Mouse (Mus musculus) forebrain, embryonic 14.5 days (tissue): ENCODE measurements around the gene Ttc16. TPM values are rescaled to one million over a fixed set of nuclear protein-coding genes. Genes with fewer than 3 reads are reported as not detected.

Experiments used
- ATAC-seq: fragments of 200-750 bp; cut with Nextera tagmentation; 2 replicates; pipeline ENCODE4 v1.8.0; 2017; ENCODE audit warnings: mild to moderate bottlenecking, moderate library complexity
- DNase-seq: peaks from one replicate; pipeline ENCODE4 v3.0.0-alpha.2; 2015; ENCODE audit warnings: low spot score
- H3K27ac ChIP-seq: fragments of 300-500 bp; sonication (generic); 2 replicates; pipeline ENCODE4 v1.5.1; 2014; ENCODE audit warnings: low read depth, mild to moderate bottlenecking, control low read depth, low read length, moderate library complexity
- H3K27me3 ChIP-seq: fragments of 300-500 bp; sonication (generic); replicated peaks from 2 replicates; pipeline ENCODE4 v1.6.1; 2014; ENCODE audit warnings: low read length, control low read depth, mixed read lengths; ENCODE audit not compliant: control insufficient read depth, insufficient read depth
- H3K36me3 ChIP-seq: fragments of 300-500 bp; sonication (generic); 2 replicates; pipeline ENCODE4 v1.6.1; 2014; ENCODE audit warnings: low read length, control low read depth; ENCODE audit not compliant: control insufficient read depth, insufficient read depth
- H3K4me1 ChIP-seq: fragments of 300-500 bp; sonication (generic); 2 replicates; pipeline ENCODE4 v1.6.1; 2014; ENCODE audit warnings: antibody characterized with exemption, low read length, control low read depth; ENCODE audit not compliant: control insufficient read depth, insufficient read depth
- H3K4me2 ChIP-seq: fragments of 300-500 bp; sonication (generic); 2 replicates; pipeline ENCODE4 v1.6.1; 2014; ENCODE audit warnings: mild to moderate bottlenecking, control low read depth, low read length
- H3K4me3 ChIP-seq: fragments of 300-500 bp; sonication (generic); 2 replicates; pipeline ENCODE4 v1.5.1; 2014; ENCODE audit warnings: low read depth, low read length, control low read depth
- H3K9ac ChIP-seq: fragments of 300-500 bp; sonication (generic); 2 replicates; pipeline ENCODE4 v1.6.1; 2014; ENCODE audit warnings: mild to moderate bottlenecking, low read length, control low read depth, moderate library complexity
- H3K9me3 ChIP-seq: fragments of 300-500 bp; sonication (generic); replicated peaks from 2 replicates; pipeline ENCODE4 v1.6.1; 2016; ENCODE audit warnings: low read length, control low read depth, mixed read lengths; ENCODE audit not compliant: control insufficient read depth
- WGBS: fragments of 180-500 bp; shearing (Covaris S2); extraction: QIAGEN DNeasy Blood & Tissue Kit; methylation state at CpG from one replicate; pipeline ENCODE4 v1.1.7; 2014; 5-methylcytosine and 5-hydroxymethylcytosine counted together
- polyA plus RNA-seq: library from polyadenylated mRNA; unstranded; fragments of >200 nt; fragmentation: Nextera tagmentation; extraction: Ambion mirVana; gene quantifications from 2 replicates; pipeline ENCODE4 v1.2.1, GENCODE M21; 2014

Gene Ttc16
- polyA plus RNA-seq, 1 experiment from 2014 or later: 0.27 TPM

DNA sequence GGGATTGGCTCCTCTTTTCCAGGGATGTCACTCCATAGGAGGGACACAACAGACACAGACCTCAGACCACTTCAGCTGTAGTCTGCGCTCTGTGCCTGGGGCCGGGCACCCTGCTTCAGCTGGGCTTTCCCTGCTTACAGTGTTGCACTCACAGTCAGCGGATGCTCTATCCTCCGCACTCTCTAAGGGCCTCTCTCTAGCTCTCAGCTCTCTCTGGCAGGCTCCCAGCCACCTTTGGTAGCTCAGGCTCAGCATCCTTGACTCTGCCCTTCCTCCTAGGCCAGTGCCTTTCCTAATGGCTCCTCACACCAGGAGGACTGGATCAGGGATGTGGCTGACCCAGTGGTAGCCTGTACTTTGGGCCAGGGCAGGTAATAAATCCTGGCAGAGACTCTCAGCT, 43.5 kb downstream of the Ttc16 start:
- Histone ChIP-seq H3K36me3 (no peaks in the 10 kb centered on the region), H3K4me2 (no peak overlapping the region), H3K9me3 (no peaks in the 10 kb centered on the region), H3K4me1 (no peaks in the 10 kb centered on the region), H3K4me3 (no peak overlapping the region), H3K27me3 (no peaks in the 10 kb centered on the region), H3K27ac (no peak overlapping the region), H3K9ac (no peak overlapping the region)
- no peak for DNase-seq
- no peak for ATAC-seq
- 76% methylated on average over 4 of the region's 4 CpGs for WGBS

DNA sequence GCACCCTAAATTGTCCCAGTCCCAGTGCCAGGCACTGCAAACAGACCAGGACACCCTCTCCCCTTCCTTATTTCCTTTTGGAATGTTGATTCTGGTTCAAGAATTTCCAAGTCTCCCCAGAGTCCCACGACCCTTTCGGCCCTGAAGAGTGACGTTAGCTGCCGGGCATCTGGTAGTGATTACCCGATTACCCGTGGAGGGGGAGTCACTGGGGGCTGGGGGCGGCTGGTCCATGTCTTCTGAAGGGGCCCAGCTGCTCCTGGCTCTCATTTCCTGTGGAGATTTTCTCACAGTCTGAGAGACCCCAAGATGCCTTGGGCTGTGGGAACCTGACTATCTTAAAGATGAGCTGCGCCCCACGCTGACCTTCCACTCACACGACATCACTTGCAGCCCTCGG, 44.6 kb downstream of the Ttc16 start:
- Histone ChIP-seq H3K27me3 (no peaks in the 10 kb centered on the region), H3K9me3 (no peaks in the 10 kb centered on the region), H3K36me3 (no peaks in the 10 kb centered on the region), H3K4me2 (no peak overlapping the region), H3K9ac (no peak overlapping the region), H3K4me3 (no peak overlapping the region), H3K4me1 (no peaks in the 10 kb centered on the region), H3K27ac (no peak overlapping the region)
- WGBS: 66% methylated on average over 11 of the region's 11 CpGs
- DNase-seq (no peak), ATAC-seq (no peak)

DNA sequence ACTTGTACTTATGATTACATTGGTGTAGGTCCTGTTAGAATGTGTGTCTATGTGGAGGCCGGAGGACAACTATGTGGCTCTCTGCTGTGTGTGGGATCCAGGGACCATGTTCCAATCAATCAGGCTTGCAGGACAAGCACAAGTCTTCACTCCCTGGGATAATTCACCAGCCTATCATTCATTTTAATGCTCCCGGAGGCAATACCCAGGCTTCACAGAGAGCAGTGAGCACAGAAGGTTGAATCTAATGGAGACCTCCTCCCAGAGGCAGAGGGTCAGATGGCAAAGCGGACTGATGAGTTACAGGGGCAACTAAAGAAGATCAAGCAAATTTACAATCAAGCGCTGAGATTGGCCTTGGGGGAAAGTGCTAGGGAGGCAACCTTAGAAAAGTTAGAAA, 45.9 kb downstream of the Ttc16 start:
- Histone ChIP-seq H3K27ac (no peak overlapping the region), H3K4me2 (no peak overlapping the region), H3K9me3 (no peaks in the 10 kb centered on the region), H3K4me3 (no peak overlapping the region), H3K9ac (no peak overlapping the region), H3K36me3 (no peaks in the 10 kb centered on the region), H3K27me3 (no peaks in the 10 kb centered on the region), H3K4me1 (no peaks in the 10 kb centered on the region)
- WGBS: 83% methylated on average over 4 of the region's 4 CpGs
- ATAC-seq: no peak
- no peak for DNase-seq

DNA sequence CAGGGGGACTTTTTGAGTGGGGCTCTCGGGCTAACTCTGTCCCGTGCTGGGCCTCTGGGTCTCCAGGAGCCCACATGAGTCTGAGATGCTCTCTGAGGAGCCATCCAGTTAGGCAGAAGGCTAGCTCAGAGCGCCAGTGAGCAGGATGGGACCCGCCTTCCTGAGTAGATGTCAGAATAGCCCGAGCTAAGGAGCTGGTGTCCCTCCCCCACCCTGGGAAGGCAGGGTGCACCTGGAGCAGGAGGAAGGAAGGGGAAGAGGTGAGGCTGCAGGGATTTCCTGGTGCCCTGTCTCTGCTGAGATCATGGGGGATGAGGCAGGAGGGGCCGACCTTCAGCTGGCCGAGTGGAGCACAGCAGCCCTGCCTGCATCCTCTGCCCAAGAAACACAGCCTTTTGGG, 47.0 kb downstream of the Ttc16 start:
- no peak overlapping the region for H3K27ac ChIP-seq
- no peaks in the 10 kb centered on the region for H3K4me1 ChIP-seq
- H3K4me3 ChIP-seq: no peak overlapping the region
- 59% methylated on average over 7 of the region's 7 CpGs for WGBS
- no peaks in the 10 kb centered on the region for H3K36me3 ChIP-seq
- ATAC-seq (no peak), DNase-seq (no peak)
- H3K4me2 ChIP-seq: no peak overlapping the region
- no peak overlapping the region for H3K9ac ChIP-seq
- H3K27me3 ChIP-seq: no peaks in the 10 kb centered on the region
- H3K9me3 ChIP-seq: no peaks in the 10 kb centered on the region

DNA sequence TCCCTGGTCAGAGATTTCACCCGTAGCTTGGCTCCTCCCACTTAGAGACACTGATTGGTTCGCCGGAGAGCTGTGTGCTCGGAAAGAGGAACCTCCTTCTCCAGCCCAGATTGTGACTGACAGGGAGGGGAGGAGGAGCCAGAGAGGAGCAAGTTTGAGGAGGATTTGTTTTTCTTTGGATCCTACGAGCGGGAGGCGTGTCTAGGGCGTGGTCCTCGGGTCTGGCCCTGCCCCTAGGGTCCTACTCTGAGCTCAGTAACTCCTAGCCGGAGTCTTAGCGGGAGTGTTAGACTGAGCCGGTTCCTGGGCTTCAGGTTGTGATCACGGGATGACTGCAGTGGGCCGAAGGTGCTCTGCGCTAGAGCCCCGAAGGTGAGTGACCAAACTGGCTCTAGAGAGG, 48.0 kb downstream of the Ttc16 start:
- Histone ChIP-seq H3K4me2 (peak overlapping the region; percentile 44), H3K9me3 (no peaks in the 10 kb centered on the region), H3K36me3 (no peaks in the 10 kb centered on the region), H3K27me3 (no peaks in the 10 kb centered on the region), H3K27ac (no peak overlapping the region), H3K4me1 (no peaks in the 10 kb centered on the region), H3K9ac (peak overlapping the region; percentile 40; the same call in 1 of the 2 replicates), H3K4me3 (peak overlapping the region; percentile 25)
- ATAC-seq (peak; percentile 99), DNase-seq (peak; percentile 97)
- under 1% methylated on average over 16 of the region's 16 CpGs for WGBS

DNA sequence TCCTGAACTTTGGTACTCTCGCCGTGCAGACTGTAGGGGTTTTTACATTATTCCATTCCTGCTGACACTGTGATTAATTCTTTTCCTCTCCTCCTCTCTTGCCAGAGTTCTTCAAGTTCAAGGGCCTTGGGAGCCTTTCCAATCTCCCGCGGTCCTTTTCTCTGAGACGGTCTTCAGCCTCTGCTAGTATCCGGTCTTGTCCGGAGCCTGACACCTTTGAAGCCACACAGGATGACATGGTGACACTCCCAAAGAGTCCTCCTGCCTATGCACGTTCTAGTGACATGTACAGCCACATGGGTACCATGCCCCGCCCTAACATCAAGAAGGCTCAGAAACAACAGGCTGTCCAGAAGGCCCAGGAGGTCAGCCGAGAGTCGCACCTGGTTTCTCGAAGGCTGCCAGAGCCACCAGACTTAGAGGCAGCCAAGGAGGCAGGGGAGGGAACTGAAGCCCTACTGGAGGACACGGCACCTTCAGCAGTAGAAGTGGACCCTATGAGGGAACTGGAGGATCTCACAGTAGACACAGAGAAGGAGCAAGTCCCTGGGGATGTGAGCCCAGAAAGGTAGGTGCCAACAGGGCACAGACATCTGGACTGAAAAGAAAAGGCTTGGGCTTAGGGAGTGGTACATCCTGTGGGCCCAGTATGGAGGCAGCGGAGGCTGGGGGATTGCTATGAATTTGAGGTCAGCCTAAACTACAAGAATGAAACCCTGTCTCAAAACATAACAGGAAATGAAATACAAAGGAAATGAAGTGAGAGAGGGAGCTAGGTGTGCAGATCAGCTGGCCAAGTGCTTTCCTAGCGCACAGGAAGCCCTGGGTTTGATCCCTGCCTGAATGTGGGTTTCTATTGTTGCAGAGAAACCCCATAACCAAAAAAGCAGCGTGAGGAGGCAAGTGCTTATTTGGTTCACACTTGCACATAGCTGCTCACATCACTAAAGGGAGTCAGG, 50.3 kb downstream of the Ttc16 start:
- Histone ChIP-seq H3K27me3 (no peaks in the 10 kb centered on the region), H3K36me3 (no peaks in the 10 kb centered on the region), H3K27ac (no peak overlapping the region), H3K9me3 (no peaks in the 10 kb centered on the region), H3K4me3 (no peak overlapping the region), H3K4me1 (no peaks in the 10 kb centered on the region), H3K9ac (no peak overlapping the region), H3K4me2 (no peak overlapping the region)
- ATAC-seq (no peak), DNase-seq (no peak)
- WGBS: 87% methylated on average over 16 of the region's 16 CpGs

DNA sequence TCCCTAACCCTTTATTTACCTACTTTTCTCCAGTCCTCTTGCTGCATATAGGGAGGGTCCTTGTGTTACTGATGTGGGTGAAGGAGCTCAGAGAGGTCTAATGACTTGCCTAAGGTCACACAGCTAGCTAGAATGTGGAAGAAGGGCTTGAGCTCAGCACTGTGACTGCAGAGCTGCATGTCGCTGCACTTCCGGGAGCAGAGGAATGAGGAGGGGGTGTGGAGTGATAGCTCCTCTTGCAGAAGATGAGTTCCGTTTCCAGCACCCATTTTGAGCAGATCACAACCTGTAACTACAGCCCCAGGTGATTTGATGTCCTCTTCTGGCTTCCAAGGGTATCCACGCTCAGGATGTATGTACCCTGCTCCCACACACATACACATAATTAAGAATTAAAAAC, 51.3 kb downstream of the Ttc16 start:
- H3K4me3 ChIP-seq: no peak overlapping the region

DNA sequence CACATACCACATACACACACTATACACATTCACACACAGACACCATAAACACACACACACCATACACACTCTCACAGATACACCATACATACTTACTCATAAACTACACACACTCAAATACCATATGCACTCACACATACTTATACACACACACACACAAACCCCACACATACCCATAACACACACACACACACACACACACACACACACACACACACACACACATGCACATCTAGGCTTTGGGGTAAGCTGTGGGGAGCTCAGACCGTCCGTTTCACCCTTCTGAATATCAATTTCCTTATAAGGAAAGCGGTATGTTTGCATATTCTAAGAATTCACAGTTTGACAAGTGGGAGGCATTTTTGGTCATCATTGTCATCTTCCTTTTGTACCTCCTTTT, 52.9 kb downstream of the Ttc16 start:
- DNase-seq: no peak
- Histone ChIP-seq H3K4me3 (no peak overlapping the region), H3K4me1 (no peaks in the 10 kb centered on the region), H3K4me2 (no peak overlapping the region), H3K36me3 (no peaks in the 10 kb centered on the region), H3K9ac (no peak overlapping the region), H3K9me3 (no peaks in the 10 kb centered on the region), H3K27me3 (no peaks in the 10 kb centered on the region), H3K27ac (no peak overlapping the region)
- no peak for ATAC-seq
- WGBS: 78% methylated on average over 3 of the region's 3 CpGs

More for the DNA sequence above, 51.3 kb downstream of the Ttc16 start:
- WGBS: 74% methylated on average over 4 of the region's 4 CpGs
- Histone ChIP-seq H3K27me3 (no peaks in the 10 kb centered on the region), H3K9me3 (no peaks in the 10 kb centered on the region), H3K4me1 (no peaks in the 10 kb centered on the region), H3K4me2 (no peak overlapping the region), H3K9ac (no peak overlapping the region), H3K36me3 (no peaks in the 10 kb centered on the region), H3K27ac (no peak overlapping the region)
- no peak for DNase-seq
- no peak for ATAC-seq

DNA sequence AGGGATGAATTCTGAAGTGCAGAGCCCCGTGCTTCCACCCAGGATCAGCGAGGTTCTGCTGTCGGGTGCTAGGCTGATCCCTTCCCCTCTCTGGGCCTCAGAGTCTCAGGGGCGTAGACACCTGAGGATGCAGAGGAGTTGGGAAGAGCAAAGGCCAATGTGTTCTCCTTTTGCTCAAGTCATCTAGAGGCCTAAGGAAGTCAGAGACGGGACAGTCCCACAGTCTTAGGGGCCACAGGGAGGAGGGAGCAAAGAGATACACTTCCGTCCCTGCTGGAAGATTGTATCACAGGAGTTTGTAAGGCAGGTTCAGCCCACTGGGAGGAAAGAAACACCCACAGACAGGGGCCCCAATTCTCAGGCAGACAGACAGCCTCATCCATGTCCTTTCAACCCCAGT, 53.4 kb downstream of the Ttc16 start:
- WGBS: 57% methylated on average over 6 of the region's 6 CpGs
- DNase-seq: no peak
- no peak for ATAC-seq
- Histone ChIP-seq H3K4me3 (no peak overlapping the region), H3K36me3 (no peaks in the 10 kb centered on the region), H3K27me3 (no peaks in the 10 kb centered on the region), H3K9ac (no peak overlapping the region), H3K4me2 (no peak overlapping the region), H3K4me1 (no peaks in the 10 kb centered on the region), H3K9me3 (no peaks in the 10 kb centered on the region), H3K27ac (no peak overlapping the region)
